Mouse (Mus musculus) forebrain, postnatal 0 days (tissue): ENCODE measurements at regions not wholly inside any gene's neighbourhood (a gene's known extent, or its start where the extent isn't known, plus 50 kb on each side); places are given as distances from the start of the nearest gene placed in this dataset.
A peak's percentile ranks its signal among the peaks of the same experiment; 100 is the strongest.

ENCODE experiments used
- ATAC-seq: fragments of 200-750 bp; cut with Nextera tagmentation; 2 replicates; pipeline ENCODE4 v1.8.0; 2017; ENCODE audit warnings: mild to moderate bottlenecking, moderate library complexity
- DNase-seq: peaks from one replicate; pipeline ENCODE4 v3.0.0-alpha.2; 2015
- H3K27ac ChIP-seq: fragments of 300-500 bp; sonication (generic); 2 replicates; pipeline ENCODE4 v1.5.1; 2014; ENCODE audit warnings: low read depth, mild to moderate bottlenecking, antibody characterized with exemption, low read length, moderate library complexity, mixed read lengths
- H3K27me3 ChIP-seq: fragments of 300-500 bp; sonication (generic); 2 replicates; pipeline ENCODE4 v1.6.1; 2014; ENCODE audit warnings: mild to moderate bottlenecking, low read length, mixed read lengths; ENCODE audit not compliant: insufficient read depth
- H3K36me3 ChIP-seq: fragments of 300-500 bp; sonication (generic); 2 replicates; pipeline ENCODE4 v1.6.1; 2014; ENCODE audit warnings: mild to moderate bottlenecking, moderate library complexity; ENCODE audit not compliant: insufficient read depth
- H3K4me1 ChIP-seq: fragments of 300-500 bp; sonication (generic); 2 replicates; pipeline ENCODE4 v1.6.1; 2014; ENCODE audit warnings: antibody characterized with exemption; ENCODE audit not compliant: insufficient read depth
- H3K4me2 ChIP-seq: fragments of 300-500 bp; sonication (generic); 2 replicates; pipeline ENCODE4 v1.6.1; 2014; ENCODE audit warnings: low read depth, mild to moderate bottlenecking, moderate library complexity
- H3K4me3 ChIP-seq: fragments of 300-500 bp; sonication (generic); 2 replicates; pipeline ENCODE4 v1.5.1; 2014; ENCODE audit warnings: low read depth, low read length, mixed read lengths
- H3K9ac ChIP-seq: fragments of 300-500 bp; sonication (generic); 2 replicates; pipeline ENCODE4 v1.6.1; 2014; ENCODE audit warnings: mild to moderate bottlenecking
- H3K9me3 ChIP-seq: fragments of 300-500 bp; sonication (generic); 2 replicates; pipeline ENCODE4 v1.6.1; 2016; ENCODE audit warnings: low read length
- CTCF ChIP-seq: sonication (generic); IDR thresholded peaks from 2 replicates; pipeline ENCODE4 v1.5.1; 2016; ENCODE audit warnings: antibody characterized with exemption, control low read depth, low read depth
- WGBS: fragments of 180-500 bp; shearing (Covaris S2); extraction: QIAGEN DNeasy Blood & Tissue Kit; methylation state at CpG from one replicate; pipeline ENCODE4 v1.1.7; 2014; 5-methylcytosine and 5-hydroxymethylcytosine counted together

DNA sequence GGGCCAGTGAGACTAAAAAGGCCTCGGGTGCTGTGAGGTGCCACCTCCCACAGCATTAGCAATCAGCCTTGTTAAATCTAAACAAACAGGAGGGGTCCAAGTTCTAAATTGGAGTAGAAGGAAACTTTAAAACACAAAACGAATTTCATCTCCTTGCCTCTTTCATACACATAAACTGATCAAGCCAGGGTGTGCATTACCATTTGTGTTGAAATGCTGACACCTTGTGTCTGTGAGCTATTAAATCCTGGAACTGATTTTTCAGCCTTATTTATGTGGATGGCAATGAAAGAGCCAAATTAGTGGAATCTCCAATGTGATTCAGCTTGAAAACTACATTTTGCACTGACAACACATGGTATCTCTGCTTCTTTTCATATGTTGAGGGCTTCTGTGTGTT lies 114.8 kb downstream of the Pcsk1 start:
- Histone ChIP-seq H3K27me3 (no peaks in the 10 kb centered on the region), H3K4me3 (no peak overlapping the region), H3K9ac (no peak overlapping the region), H3K4me1 (no peaks in the 10 kb centered on the region), H3K4me2 (no peak overlapping the region), H3K36me3 (no peaks in the 10 kb centered on the region), H3K27ac (no peak overlapping the region), H3K9me3 (no peaks in the 10 kb centered on the region)
- peak; percentile 85 for TF ChIP-seq CTCF
- DNase-seq (peak; percentile 73), ATAC-seq (peak; percentile 91)
- 12% methylated on average over 2 of the region's 2 CpGs for WGBS

- H3K4me3 ChIP-seq: no peak overlapping the region
- DNase-seq (no peak), ATAC-seq (no peak)
- no peak for TF ChIP-seq CTCF
- no peak overlapping the region for H3K27ac ChIP-seq
- H3K4me1 ChIP-seq: no peaks in the 10 kb centered on the region
- no peaks in the 10 kb centered on the region for H3K27me3 ChIP-seq
- H3K9me3 ChIP-seq: no peaks in the 10 kb centered on the region
- no peak overlapping the region for H3K9ac ChIP-seq
- no peak overlapping the region for H3K4me2 ChIP-seq
- H3K36me3 ChIP-seq: no peaks in the 10 kb centered on the region
Measured at GRCm38 (mm10) chr13:75223944-75224343, 134.3 kb downstream of the Pcsk1 start.

GRCm38 (mm10) chr13:75225581-75226297 lies 136.1 kb downstream of the Pcsk1 start:
- no peak for TF ChIP-seq CTCF

GRCm38 (mm10) chr13:75227616-75228277 lies 138.1 kb downstream of the Pcsk1 start:
- Histone ChIP-seq H3K4me2 (no peak overlapping the region), H3K4me3 (no peak overlapping the region), H3K27ac (no peak overlapping the region), H3K36me3 (no peaks in the 10 kb centered on the region), H3K9ac (no peak overlapping the region), H3K9me3 (no peaks in the 10 kb centered on the region), H3K4me1 (no peaks in the 10 kb centered on the region), H3K27me3 (no peaks in the 10 kb centered on the region)
- ATAC-seq (peak; percentile 80), DNase-seq (peak; percentile 81)
- TF ChIP-seq CTCF: peak; percentile 91
- 23% methylated on average over 5 of the region's 5 CpGs for WGBS

More at GRCm38 (mm10) chr13:75225581-75226297, 136.1 kb downstream of the Pcsk1 start:
- ATAC-seq (no peak), DNase-seq (no peak)
- no peak overlapping the region for H3K4me3 ChIP-seq
- no peak overlapping the region for H3K9ac ChIP-seq
- H3K9me3 ChIP-seq: no peaks in the 10 kb centered on the region
- no peaks in the 10 kb centered on the region for H3K36me3 ChIP-seq
- no peaks in the 10 kb centered on the region for H3K27me3 ChIP-seq
- H3K27ac ChIP-seq: no peak overlapping the region
- no peaks in the 10 kb centered on the region for H3K4me1 ChIP-seq
- no peak overlapping the region for H3K4me2 ChIP-seq
- WGBS: 94% methylated on average over 7 of the region's 7 CpGs

DNA sequence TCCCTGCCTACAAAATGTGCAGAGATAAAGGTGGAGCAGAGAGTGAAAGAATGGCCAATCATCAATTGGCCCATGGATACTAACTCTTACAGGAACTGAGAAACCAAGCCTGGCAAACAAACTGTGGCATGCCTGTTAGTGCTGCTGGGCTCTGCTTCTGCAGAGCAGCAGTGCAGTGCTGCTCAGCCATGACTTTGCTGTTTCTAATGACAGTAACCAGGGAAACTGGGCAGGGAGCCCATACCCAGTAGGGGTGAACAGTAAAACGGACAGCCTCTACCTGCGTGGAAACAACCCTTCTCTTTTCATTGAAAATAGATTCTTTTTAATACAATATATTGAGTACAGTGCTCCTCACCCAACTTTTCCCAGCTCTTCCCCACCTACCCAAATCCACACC lies 146.8 kb downstream of the Pcsk1 start:
- no peaks in the 10 kb centered on the region for H3K4me1 ChIP-seq
- no peaks in the 10 kb centered on the region for H3K9me3 ChIP-seq
- H3K27me3 ChIP-seq: no peaks in the 10 kb centered on the region
- 47% methylated on average over 2 of the region's 2 CpGs for WGBS
- no peak for TF ChIP-seq CTCF
- no peaks in the 10 kb centered on the region for H3K36me3 ChIP-seq
- ATAC-seq (peak; percentile 56; the same call in 1 of the 2 replicates), DNase-seq (no peak)
- H3K27ac ChIP-seq: no peak overlapping the region
- H3K4me2 ChIP-seq: no peak overlapping the region
- no peak overlapping the region for H3K9ac ChIP-seq
- no peak overlapping the region for H3K4me3 ChIP-seq
